Mouse (Mus musculus) MEL (cell line): ENCODE data around the gene Col8a2. TPM values are rescaled to one million over a fixed set of nuclear protein-coding genes. Genes with fewer than 3 reads are reported as not detected.

Source experiments
- DNase-seq: peaks from one replicate; pipeline ENCODE4 v3.0.0; 2011; ENCODE audit warnings: low read depth, low spot score
- H3K27ac ChIP-seq: 2 replicates; pipeline ENCODE4 v1.5.1; 2012; ENCODE audit warnings: low read depth, mild to moderate bottlenecking, control low read depth, low read length, moderate library complexity; ENCODE audit not compliant: control insufficient read depth
- H3K27me3 ChIP-seq, 2 experiments: fragments of 150-350 bp in 1 of 2; sonication (generic) in 1 of 2; 2 replicates each; pipeline ENCODE4 v1.6.1; 2012; ENCODE audit warnings: low read length in 2 of 2, mild to moderate bottlenecking in 2 of 2, improper control_type of control experiment in 1 of 2, moderate library complexity in 1 of 2; ENCODE audit not compliant: insufficient read depth in 2 of 2, control insufficient read depth in 1 of 2
- H3K36me3 ChIP-seq, 2 experiments: 2 replicates each; pipeline ENCODE4 v1.6.1; 2012 to 2014; ENCODE audit warnings: low read length in 2 of 2, improper control_type of control experiment in 1 of 2, inconsistent platforms in 1 of 2, mild to moderate bottlenecking in 1 of 2; ENCODE audit not compliant: insufficient read depth in 2 of 2, control insufficient read depth in 1 of 2
- H3K4me1 ChIP-seq, 2 experiments: fragments of 150-350 bp in 1 of 2; sonication (generic) in 1 of 2; 2 replicates each; pipeline ENCODE4 v1.6.1; 2012; ENCODE audit warnings: low read length in 2 of 2, improper control_type of control experiment in 1 of 2, mild to moderate bottlenecking in 1 of 2; ENCODE audit not compliant: insufficient read depth in 2 of 2, control insufficient read depth in 1 of 2
- H3K4me3 ChIP-seq, 2 experiments: fragments of 150-350 bp in 1 of 2; sonication (generic) in 1 of 2; 2 replicates each; pipeline ENCODE4 v1.5.1; 2012; ENCODE audit warnings: low read depth in 2 of 2, low read length in 2 of 2, mild to moderate bottlenecking in 2 of 2, moderate library complexity in 2 of 2, control low read depth in 1 of 2, improper control_type of control experiment in 1 of 2; ENCODE audit not compliant: control insufficient read depth in 1 of 2, insufficient read depth in 1 of 2
- H3K79me2 ChIP-seq: 2 replicates; pipeline ENCODE4 v1.6.1; 2012; ENCODE audit warnings: mild to moderate bottlenecking, low read length, moderate library complexity; ENCODE audit not compliant: control insufficient read depth, poor library complexity, insufficient read depth
- H3K9ac ChIP-seq: 2 replicates; pipeline ENCODE4 v1.6.1; 2012; ENCODE audit warnings: low read depth, mild to moderate bottlenecking, control low read depth, low read length, moderate library complexity; ENCODE audit not compliant: control insufficient read depth, poor library complexity, severe bottlenecking
- H3K9me3 ChIP-seq: fragments of 150-350 bp; sonication (generic); replicated peaks from 2 replicates; pipeline ENCODE4 v1.6.1; 2012; ENCODE audit warnings: mild to moderate bottlenecking, low read length, improper control_type of control experiment, moderate library complexity; ENCODE audit not compliant: insufficient read depth
- CHD1 ChIP-seq: IDR thresholded peaks from 2 replicates; pipeline ENCODE4 v1.6.1; 2012; ENCODE audit warnings: low read depth, mild to moderate bottlenecking, inconsistent platforms, low read length, improper control_type of control experiment
- E2F4 ChIP-seq: IDR thresholded peaks from 2 replicates; pipeline ENCODE4 v1.6.1; 2011; ENCODE audit warnings: low read depth, low read length, improper control_type of control experiment, borderline replicate concordance
- EP300 ChIP-seq, 2 experiments: IDR thresholded peaks; 2 replicates each; pipeline ENCODE4 v1.6.1; 2011; ENCODE audit warnings: improper control_type of control experiment in 2 of 2, low read length in 2 of 2, low read depth in 1 of 2, mild to moderate bottlenecking in 1 of 2
- ETS1 ChIP-seq: IDR thresholded peaks from 2 replicates; pipeline ENCODE4 v1.6.1; 2012; ENCODE audit warnings: low read depth, mild to moderate bottlenecking, inconsistent platforms, low read length, improper control_type of control experiment, moderate library complexity
- GATA1 ChIP-seq: IDR thresholded peaks from 2 replicates; pipeline ENCODE4 v1.6.1; 2011; ENCODE audit warnings: low read depth, low read length, improper control_type of control experiment
- HCFC1 ChIP-seq: IDR thresholded peaks from 2 replicates; pipeline ENCODE4 v1.6.1; 2012; ENCODE audit warnings: low read depth, mild to moderate bottlenecking, inconsistent platforms, low read length, improper control_type of control experiment, moderate library complexity
- MAX ChIP-seq: IDR thresholded peaks from 2 replicates; pipeline ENCODE4 v1.6.1; 2011; ENCODE audit warnings: low read length, improper control_type of control experiment
- MEF2A ChIP-seq: IDR thresholded peaks from 2 replicates; pipeline ENCODE4 v1.6.1; 2014; ENCODE audit warnings: low read depth, mild to moderate bottlenecking, inconsistent platforms, low read length, improper control_type of control experiment; ENCODE audit not compliant: poor library complexity, insufficient replicate concordance, severe bottlenecking; ENCODE audit errors: extremely low read depth
- MYB ChIP-seq: IDR thresholded peaks from 2 replicates; pipeline ENCODE4 v1.6.1; 2011; ENCODE audit warnings: mild to moderate bottlenecking, low read depth, low read length, improper control_type of control experiment
- POLR2AphosphoS5 ChIP-seq: IDR thresholded peaks from 2 replicates; pipeline ENCODE4 v1.6.1; 2012; ENCODE audit warnings: low read depth, borderline replicate concordance, mild to moderate bottlenecking, inconsistent platforms, low read length, moderate library complexity, mixed read lengths
- RAD21 ChIP-seq: IDR thresholded peaks from 2 replicates; pipeline ENCODE4 v1.6.1; 2011; ENCODE audit warnings: mild to moderate bottlenecking, low read depth, low read length, improper control_type of control experiment
- SMC3 ChIP-seq: IDR thresholded peaks from 2 replicates; pipeline ENCODE4 v1.6.1; 2011; ENCODE audit warnings: low read depth, low read length, improper control_type of control experiment
- TAL1 ChIP-seq: IDR thresholded peaks from 2 replicates; pipeline ENCODE4 v1.6.1; 2012; ENCODE audit warnings: mild to moderate bottlenecking, inconsistent platforms, low read length, moderate library complexity, mixed read lengths
- TBP ChIP-seq: IDR thresholded peaks from 2 replicates; pipeline ENCODE4 v1.8.0; 2011; ENCODE audit warnings: low read depth, low read length, improper control_type of control experiment
- USF1 ChIP-seq: IDR thresholded peaks from 2 replicates; pipeline ENCODE4 v1.6.1; 2014; ENCODE audit warnings: low read depth, mild to moderate bottlenecking, inconsistent platforms, low read length, improper control_type of control experiment, moderate library complexity
- ZC3H11A ChIP-seq: IDR thresholded peaks from 2 replicates; pipeline ENCODE4 v1.6.1; 2012; ENCODE audit warnings: low read depth, mild to moderate bottlenecking, inconsistent platforms, low read length, improper control_type of control experiment
- ZKSCAN1 ChIP-seq: IDR thresholded peaks from 2 replicates; pipeline ENCODE4 v1.6.1; 2012; ENCODE audit warnings: low read depth, mild to moderate bottlenecking, inconsistent platforms, low read length, improper control_type of control experiment, moderate library complexity
- ZMIZ1 ChIP-seq: IDR thresholded peaks from 2 replicates; pipeline ENCODE4 v1.6.1; 2012; ENCODE audit warnings: low read depth, mild to moderate bottlenecking, inconsistent platforms, low read length, improper control_type of control experiment, moderate library complexity
- ZNF384 ChIP-seq: IDR thresholded peaks from 2 replicates; pipeline ENCODE4 v1.6.1; 2012; ENCODE audit warnings: low read depth, mild to moderate bottlenecking, inconsistent platforms, low read length, improper control_type of control experiment
- polyA plus RNA-seq, 2 experiments: library from polyadenylated mRNA; stranded (reverse) in 1 of 2; unstranded in 1 of 2; fragments of >175 nt in 1 of 2; fragments of >200 nt in 1 of 2; gene quantifications; 2 replicates each; pipeline versions ENCODE4 v1.2.1 to v1.2.4; 2012; ENCODE audit warnings: low replicate concordance in 2 of 2, low read depth in 1 of 2; ENCODE audit not compliant: insufficient read length in 2 of 2, insufficient read depth in 1 of 2, missing spikeins in 1 of 2
- total RNA-seq: library from RNA; depleted of rRNA; stranded (reverse); fragments of 300-350 nt; gene quantifications from 2 replicates; pipeline ENCODE4 v1.2.3, GENCODE M21; 2012

The Col8a2 gene
- total and polyA plus RNA-seq, 3 experiments: not detected

DNA sequence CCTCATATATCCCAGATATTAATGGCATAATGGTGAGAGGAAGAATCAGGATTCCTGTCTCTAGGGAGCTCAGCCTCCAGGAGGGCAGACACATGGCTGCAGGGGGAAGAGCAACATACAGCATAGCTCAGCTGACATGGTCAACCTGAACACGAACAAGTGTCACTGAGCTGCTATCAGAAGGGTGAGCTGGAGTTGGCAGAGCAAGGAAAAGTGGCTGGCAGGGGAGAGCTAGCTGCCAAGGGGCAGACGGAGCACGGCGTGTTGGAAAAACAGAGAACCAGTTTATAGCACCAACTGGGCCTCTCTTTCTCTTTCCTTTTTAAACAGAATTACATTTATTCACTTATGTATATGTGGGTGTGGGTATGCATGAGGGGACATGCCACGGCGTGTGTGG is 44.1 kb upstream of the Col8a2 start:
- no peaks in the 10 kb centered on the region for H3K27me3 ChIP-seq
- no peaks in the 10 kb centered on the region for H3K36me3 ChIP-seq
- no peaks in the 10 kb centered on the region; the same call in 1 of the 2 replicates for H3K79me2 ChIP-seq
- TF ChIP-seq ETS1 (no peak), MEF2A (no peak), GATA1 (no peak), POLR2AphosphoS5 (no peak), ZMIZ1 (no peak), TBP (no peak), RAD21 (no peak), MYB (no peak)
- DNase-seq: no peak
- no peaks in the 10 kb centered on the region for H3K9me3 ChIP-seq
- no peak overlapping the region for H3K9ac ChIP-seq
- no peak overlapping the region for H3K27ac ChIP-seq
- H3K4me1 ChIP-seq: no peaks in the 10 kb centered on the region
- H3K4me3 ChIP-seq: no peak overlapping the region

GRCm38 (mm10) chr4:126246202-126246889 is 40.2 kb upstream of the Col8a2 start:
- Histone ChIP-seq H3K36me3 (peaks cover 0 to 4% of the 10 kb centered on the region in 2 experiments; a peak in 1 of 4 replicates), H3K9ac (no peak overlapping the region), H3K9me3 (no peaks in the 10 kb centered on the region), H3K27me3 (no peaks in the 10 kb centered on the region), H3K79me2 (no peaks in the 10 kb centered on the region; the same call in 1 of the 2 replicates), H3K4me3 (no peak overlapping the region), H3K27ac (no peak overlapping the region), H3K4me1 (peaks cover 0 to 4% of the 10 kb centered on the region in 2 experiments; a peak in 2 of 4 replicates)
- DNase-seq: no peak
- TF ChIP-seq ZNF384 (no peak), POLR2AphosphoS5 (no peak), ZKSCAN1 (no peak), MEF2A (no peak), HCFC1 (no peak), TAL1 (no peak), SMC3 (no peak), EP300 (IDR thresholded peaks at IDR 0.05; ENCODE audit: low read depth in 1 of 2, low read length in 2 of 2) (no peak), MAX (no peak), CHD1 (no peak), ZC3H11A (no peak), MYB (no peak), USF1 (no peak), E2F4 (no peak)
